ENCODE assay signal across 18 mouse cellular contexts in the genomic region with DNA sequence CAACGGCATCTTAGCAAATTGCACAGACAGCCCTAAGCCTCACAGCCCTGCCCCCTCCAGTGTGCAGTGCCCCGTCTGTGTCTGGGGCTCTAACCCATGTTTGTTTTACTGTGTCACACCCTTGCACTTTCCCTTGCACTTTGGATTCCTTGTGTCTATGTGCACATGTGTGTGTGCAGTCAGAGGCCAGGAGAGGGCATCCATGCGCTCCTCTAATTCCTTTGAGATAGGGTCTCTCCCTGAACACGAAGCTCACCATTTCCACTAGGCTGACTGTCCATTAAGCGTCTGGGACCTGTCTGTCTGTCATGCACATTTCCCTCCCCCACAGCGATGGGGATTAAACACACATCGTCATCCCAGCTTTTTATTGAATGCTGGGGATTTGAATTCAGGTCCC. TPM values are rescaled to one million over a fixed set of nuclear protein-coding genes. Genes with fewer than 3 reads are reported as not detected.
DNase-seq lines count a peak whose midpoint lies in the region; ATAC-seq and TF ChIP-seq lines count a peak whose summit lies in the region.
"Had no signal": no experiment of that assay in that cellular context is flagged by ENCODE, and none has a peak within 500 bp of the region (broad histone marks: within the 10 kb centered on the region; RNA-seq: fewer than 3 reads in every experiment).

No protein-coding gene starts in this region.

- no peak for DNase-seq in liver, postnatal 0 days
- no peak for DNase-seq in liver
- DNase-seq in ES-CJ7 (ENCODE audit: low read depth, low spot score), result peak; percentile 56
- DNase-seq in embryo, embryonic 11 days, result peak; percentile 28
- DNase-seq in thymus, postnatal 25 days, result peak; percentile 28
- DNase-seq in heart, postnatal 36 days, result no peak
- no peak for DNase-seq in heart, embryonic 10.5 days (ENCODE audit: low spot score)
- DNase-seq: adrenal gland, adult 2 months; cerebellum, adult 11 months; gastrocnemius, postnatal 14 days; kidney, postnatal 36 days had no signal

- no peak for ATAC-seq in liver, postnatal 0 days
- ATAC-seq: forebrain, embryonic 14.5 days had no signal

- TF ChIP-seq CTCF in liver, postnatal 0 days (IDR thresholded peaks at IDR 0.05; ENCODE audit: low read depth), result peak; percentile 32

- 52% methylated on average over 7 of the region's 7 CpGs for WGBS in liver, postnatal 0 days (ENCODE audit: insufficient replicate concordance)
- 51% methylated on average over 7 of the region's 7 CpGs for WGBS in heart, embryonic 10.5 days

- intact Hi-C loops in heart, postnatal 36 days (cut with DNase I), result no loop called here

- H3K9ac ChIP-seq in liver, postnatal 0 days (replicated peaks), result no peak overlapping the region
- H3K9ac ChIP-seq: embryonic facial prominence, embryonic 12.5 days; heart, embryonic 13.5 days; hindbrain, embryonic 15.5 days had no signal

- no peak overlapping the region for H3K4me2 ChIP-seq in liver, postnatal 0 days (ENCODE audit: low read depth, low read length)
- H3K4me2 ChIP-seq: embryonic facial prominence, embryonic 12.5 days; heart, embryonic 13.5 days; hindbrain, embryonic 15.5 days; liver, embryonic 11.5 days had no signal

- H3K27me3 ChIP-seq in liver, postnatal 0 days (ENCODE audit: insufficient read depth, low read length), result no peaks in the 10 kb centered on the region
- H3K27me3 ChIP-seq in heart, embryonic 10.5 days (ENCODE audit: insufficient read depth, poor library complexity, severe bottlenecking), result no peaks in the 10 kb centered on the region
- H3K27me3 ChIP-seq: embryonic facial prominence, embryonic 12.5 days; heart, embryonic 13.5 days; hindbrain, embryonic 15.5 days had no signal

- no peaks in the 10 kb centered on the region for H3K9me3 ChIP-seq in liver, postnatal 0 days (ENCODE audit: low read length)
- H3K9me3 ChIP-seq in heart, embryonic 10.5 days, result no peaks in the 10 kb centered on the region
- H3K9me3 ChIP-seq: embryonic facial prominence, embryonic 12.5 days; hindbrain, embryonic 15.5 days had no signal

- H3K4me3 ChIP-seq in liver, postnatal 0 days (ENCODE audit: low read depth, low read length), result no peak overlapping the region
- no peak overlapping the region for H3K4me3 ChIP-seq in heart, embryonic 10.5 days
- H3K4me3 ChIP-seq: embryonic facial prominence, embryonic 12.5 days; heart, embryonic 13.5 days; hindbrain, embryonic 15.5 days; left cerebral cortex, adult 2 months had no signal

- H3K27ac ChIP-seq in liver, postnatal 0 days (ENCODE audit: low read depth), result no peak overlapping the region
- no peak overlapping the region for H3K27ac ChIP-seq in heart, embryonic 10.5 days
- H3K27ac ChIP-seq: embryonic facial prominence, embryonic 12.5 days; heart, embryonic 13.5 days; hindbrain, embryonic 15.5 days; left cerebral cortex, adult 2 months had no signal

- H3K4me1 ChIP-seq in liver, postnatal 0 days (ENCODE audit: insufficient read depth), result no peaks in the 10 kb centered on the region
- H3K4me1 ChIP-seq in heart, embryonic 10.5 days, result no peaks in the 10 kb centered on the region
- H3K4me1 ChIP-seq: embryonic facial prominence, embryonic 12.5 days; heart, embryonic 13.5 days; hindbrain, embryonic 15.5 days had no signal

- H3K36me3 ChIP-seq in liver, postnatal 0 days (replicated peaks; ENCODE audit: insufficient read depth, low read length), result no peaks in the 10 kb centered on the region
- no peaks in the 10 kb centered on the region for H3K36me3 ChIP-seq in heart, embryonic 10.5 days
- H3K36me3 ChIP-seq: embryonic facial prominence, embryonic 12.5 days; heart, embryonic 13.5 days; hindbrain, embryonic 15.5 days had no signal

- no peak for TF ChIP-seq EP300 in liver, postnatal 0 days (IDR thresholded peaks at IDR 0.05; ENCODE audit: low read depth)

RNA-seq across cellular contexts. Expression of a gene that starts 15.9 kb away (rescaled TPM):
- polyA plus RNA-seq in liver, postnatal 0 days (2015; fragmentation: Nextera tagmentation; extraction: Ambion mirVana), result not detected in 2 replicates
- total RNA-seq in heart, postnatal 36 days (2021), result not detected
- 0.34 TPM in 1 of 2 replicates, not detected in the other for polyA plus RNA-seq in heart, embryonic 10.5 days (2016; fragmentation: Nextera tagmentation; extraction: Ambion mirVana)
- total RNA-seq: adrenal gland, adult 2 months; gastrocnemius, postnatal 14 days had no signal
- polyA plus RNA-seq: adrenal gland, adult 2 months; forebrain, embryonic 14.5 days; heart, embryonic 13.5 days; liver, embryonic 11.5 days; spleen, adult 2 months had no signal

RNA-seq across cellular contexts. Expression of a gene that starts 45.6 kb away (rescaled TPM):
- polyA plus RNA-seq in liver, postnatal 0 days (2015; fragmentation: Nextera tagmentation; extraction: Ambion mirVana), result 0.19 and 0.24 TPM in 2 replicates
- total RNA-seq in heart, postnatal 36 days (2021), result under 1 TPM in 1 of 2 experiments, not detected in 1; 0.22 TPM
- polyA plus RNA-seq in heart, embryonic 10.5 days (2016; fragmentation: Nextera tagmentation; extraction: Ambion mirVana), result 4.7 and 6.3 TPM in 2 replicates

RNA-seq across cellular contexts. Expression of a gene that starts 49.0 kb away (rescaled TPM):
- 5.3 and 6.2 TPM in 2 replicates for polyA plus RNA-seq in liver, postnatal 0 days (2015; fragmentation: Nextera tagmentation; extraction: Ambion mirVana)
- 1 to 10 TPM; 7.3 to 7.4 TPM for total RNA-seq in heart, postnatal 36 days (2021)
- 47.2 and 53.0 TPM in 2 replicates for polyA plus RNA-seq in heart, embryonic 10.5 days (2016; fragmentation: Nextera tagmentation; extraction: Ambion mirVana)

RNA-seq across cellular contexts. Expression of a gene that starts 49.1 kb away (rescaled TPM):
- polyA plus RNA-seq in liver, postnatal 0 days (2015; fragmentation: Nextera tagmentation; extraction: Ambion mirVana), result 3.5 and 4.3 TPM in 2 replicates
- total RNA-seq in heart, postnatal 36 days (2021), result 10 to 100 TPM; 20.5 to 24.5 TPM
- 24.5 and 29.7 TPM in 2 replicates for polyA plus RNA-seq in heart, embryonic 10.5 days (2016; fragmentation: Nextera tagmentation; extraction: Ambion mirVana)

Comparison
In these comparisons a context has a peak if more than half of its experiments do, and no peak if none do; other contexts are left out.
1. DNase-seq: peak in ES-CJ7 (single experiment), embryo, embryonic 11 days (single experiment) and thymus, postnatal 25 days (single experiment); none in liver, postnatal 0 days (single experiment), liver (single experiment), heart, postnatal 36 days (0 of 2) and heart, embryonic 10.5 days (single experiment).